Mouse (Mus musculus): Measurements from ENCODE around the gene Plpp3. TPM values are rescaled to one million over a fixed set of nuclear protein-coding genes. Genes with fewer than 3 reads are reported as not detected.
"Not testable (repeated sequence)": the region's sequence is repeated elsewhere in the genome, so short reads cannot be mapped to it uniquely, and the experiment has no call there.

Plpp3 gene
- polyA plus RNA-seq, 1 experiment from 2014 or later = 36.9 TPM

DNA sequence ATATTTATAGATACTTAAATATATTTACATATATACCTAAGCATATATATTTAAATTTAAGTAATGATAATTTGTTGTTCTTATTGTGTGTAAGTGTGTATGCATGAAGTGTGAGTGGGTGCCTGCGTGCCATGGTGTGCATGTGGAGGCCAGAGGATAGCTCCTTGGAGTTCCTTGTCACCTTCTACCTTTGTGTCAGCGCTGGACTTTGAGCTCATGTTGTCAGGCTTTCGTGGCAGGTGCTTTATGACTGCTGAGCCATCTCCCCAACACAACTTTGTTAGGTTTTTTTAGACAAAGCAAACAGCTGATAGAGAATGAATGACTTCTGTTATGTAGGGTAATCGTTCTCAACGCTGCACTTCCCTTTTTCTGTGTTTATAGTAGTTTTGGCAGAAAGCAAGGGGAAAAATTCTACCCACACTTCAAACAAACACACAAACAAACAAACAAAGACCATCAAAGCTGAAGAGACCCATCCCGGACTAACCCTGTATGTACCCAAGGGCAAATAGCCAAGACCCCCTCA, 111.1 kb downstream of the Plpp3 start:
- ATAC-seq (replicated peaks; ENCODE audit: low FRiP score, low TSS enrichment, low read depth) = 0 out of 2 replicates have a peak, but pooled peaks have one; percentile 36
- H3K4me1 ChIP-seq (replicated peaks; ENCODE audit: control insufficient read depth, insufficient read depth, low read length) = no peaks in the 10 kb centered on the region
- H3K9ac ChIP-seq (ENCODE audit: low read length) = no peak overlapping the region

DNA sequence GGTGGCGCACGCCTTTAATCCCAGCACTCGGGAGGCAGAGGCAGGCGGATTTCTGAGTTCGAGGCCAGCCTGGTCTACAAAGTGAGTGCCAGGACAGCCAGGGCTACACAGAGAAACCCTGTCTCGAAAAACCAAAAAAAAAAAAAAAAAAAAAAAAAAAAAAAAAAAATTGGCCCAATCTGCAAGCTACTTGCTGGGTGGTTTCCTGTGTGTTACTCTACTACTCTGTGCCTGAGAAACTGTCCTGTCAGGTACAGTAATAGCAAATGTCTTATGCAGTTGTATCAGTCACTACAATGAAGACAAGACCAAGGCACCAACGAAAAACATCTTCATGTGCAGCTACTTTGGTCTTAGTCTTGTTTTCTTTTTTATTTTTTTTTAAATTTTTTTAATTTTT, 112.3 kb downstream of the Plpp3 start:
- not testable (repeated sequence) for ATAC-seq (replicated peaks; ENCODE audit: low FRiP score, low TSS enrichment, low read depth); H3K36me3 ChIP-seq (ENCODE audit: control insufficient read depth, insufficient read depth, low read length); H3K4me2 ChIP-seq (ENCODE audit: low read length); H3K9me3 ChIP-seq (ENCODE audit: control insufficient read depth, low read length); H3K27me3 ChIP-seq (replicated peaks; ENCODE audit: control insufficient read depth, insufficient read depth, low read length); H3K27ac ChIP-seq (ENCODE audit: low read depth); H3K4me3 ChIP-seq (ENCODE audit: low read depth, low read length); H3K9ac ChIP-seq (ENCODE audit: low read length); H3K4me1 ChIP-seq (replicated peaks; ENCODE audit: control insufficient read depth, insufficient read depth, low read length); DNase-seq (ENCODE audit: low spot score)
- WGBS = 82% methylated on average over 6 of the region's 7 CpGs

More for the DNA sequence above, 111.1 kb downstream of the Plpp3 start:
- H3K9me3 ChIP-seq (ENCODE audit: control insufficient read depth, low read length) = no peaks in the 10 kb centered on the region
- no peaks in the 10 kb centered on the region for H3K36me3 ChIP-seq (ENCODE audit: control insufficient read depth, insufficient read depth, low read length)
- WGBS = 68% methylated on average over 6 of the region's 6 CpGs
- no peak overlapping the region for H3K4me2 ChIP-seq (ENCODE audit: low read length)
- no peak for DNase-seq (ENCODE audit: low spot score)
- no peak overlapping the region for H3K27ac ChIP-seq (ENCODE audit: low read depth)
- no peak overlapping the region for H3K4me3 ChIP-seq (ENCODE audit: low read depth, low read length)
- no peaks in the 10 kb centered on the region for H3K27me3 ChIP-seq (replicated peaks; ENCODE audit: control insufficient read depth, insufficient read depth, low read length)

DNA sequence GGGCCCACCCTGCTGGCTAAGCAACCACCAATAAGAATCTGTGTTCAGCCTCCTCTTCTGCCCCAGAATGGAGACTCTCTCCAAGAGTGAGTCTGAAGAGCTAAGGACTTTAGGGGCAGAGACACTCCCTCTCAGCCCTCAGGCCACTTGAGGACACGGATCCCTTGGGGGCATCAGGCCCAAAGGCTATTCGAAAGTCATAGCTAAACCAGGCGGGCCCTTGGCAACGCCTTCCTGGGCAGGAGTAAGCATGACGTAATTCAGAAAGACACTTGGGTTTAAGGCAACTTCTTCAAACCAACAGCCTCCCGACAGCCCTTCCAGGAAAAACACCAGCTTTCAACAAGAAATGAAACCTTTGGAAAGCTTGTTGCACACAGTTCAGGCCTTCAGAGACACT, 114.0 kb downstream of the Plpp3 start:
- no peak overlapping the region for H3K4me2 ChIP-seq (ENCODE audit: low read length)
- no peak overlapping the region for H3K27ac ChIP-seq (ENCODE audit: low read depth)
- DNase-seq (ENCODE audit: low spot score) = no peak
- H3K4me3 ChIP-seq (ENCODE audit: low read depth, low read length) = no peak overlapping the region
- no peak for ATAC-seq (replicated peaks; ENCODE audit: low FRiP score, low TSS enrichment, low read depth)
- H3K27me3 ChIP-seq (replicated peaks; ENCODE audit: control insufficient read depth, insufficient read depth, low read length) = no peaks in the 10 kb centered on the region
- H3K9me3 ChIP-seq (ENCODE audit: control insufficient read depth, low read length) = no peaks in the 10 kb centered on the region
- WGBS = 84% methylated on average over 6 of the region's 6 CpGs
- no peak overlapping the region for H3K9ac ChIP-seq (ENCODE audit: low read length)
- H3K36me3 ChIP-seq (ENCODE audit: control insufficient read depth, insufficient read depth, low read length) = no peaks in the 10 kb centered on the region
- H3K4me1 ChIP-seq (replicated peaks; ENCODE audit: control insufficient read depth, insufficient read depth, low read length) = no peaks in the 10 kb centered on the region

DNA sequence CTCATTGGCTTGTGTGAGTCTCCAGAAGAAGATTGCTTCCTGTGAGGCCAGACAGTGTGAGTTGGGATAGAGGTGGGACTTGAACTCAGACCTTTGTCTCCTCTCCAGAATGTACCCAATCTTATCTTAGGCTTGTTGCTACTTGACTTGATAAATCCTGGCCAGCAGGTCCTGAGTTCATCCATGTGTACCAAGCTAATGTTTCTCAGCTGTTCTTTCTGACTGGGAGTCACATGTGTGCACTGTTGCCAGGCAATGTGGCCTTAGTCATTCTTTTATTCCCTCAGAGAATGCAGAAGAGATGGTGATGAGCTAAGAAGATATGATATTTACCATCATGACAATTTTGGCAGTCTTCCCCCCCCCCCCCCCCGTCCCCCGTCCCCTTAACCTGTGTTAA, 115.9 kb downstream of the Plpp3 start:
- no peaks in the 10 kb centered on the region for H3K9me3 ChIP-seq (ENCODE audit: control insufficient read depth, low read length)
- no peak for ATAC-seq (replicated peaks; ENCODE audit: low FRiP score, low TSS enrichment, low read depth)
- no peaks in the 10 kb centered on the region; the same call in 1 of the 2 replicates for H3K4me1 ChIP-seq (replicated peaks; ENCODE audit: control insufficient read depth, insufficient read depth, low read length)
- H3K27me3 ChIP-seq (replicated peaks; ENCODE audit: control insufficient read depth, insufficient read depth, low read length) = no peaks in the 10 kb centered on the region
- no peak overlapping the region for H3K4me3 ChIP-seq (ENCODE audit: low read depth, low read length)
- H3K27ac ChIP-seq (ENCODE audit: low read depth) = no peak overlapping the region
- no peak for DNase-seq (ENCODE audit: low spot score)
- no peak overlapping the region for H3K9ac ChIP-seq (ENCODE audit: low read length)
- H3K36me3 ChIP-seq (ENCODE audit: control insufficient read depth, insufficient read depth, low read length) = no peaks in the 10 kb centered on the region
- H3K4me2 ChIP-seq (ENCODE audit: low read length) = no peak overlapping the region
- 54% methylated on average over 2 of the region's 2 CpGs for WGBS

DNA sequence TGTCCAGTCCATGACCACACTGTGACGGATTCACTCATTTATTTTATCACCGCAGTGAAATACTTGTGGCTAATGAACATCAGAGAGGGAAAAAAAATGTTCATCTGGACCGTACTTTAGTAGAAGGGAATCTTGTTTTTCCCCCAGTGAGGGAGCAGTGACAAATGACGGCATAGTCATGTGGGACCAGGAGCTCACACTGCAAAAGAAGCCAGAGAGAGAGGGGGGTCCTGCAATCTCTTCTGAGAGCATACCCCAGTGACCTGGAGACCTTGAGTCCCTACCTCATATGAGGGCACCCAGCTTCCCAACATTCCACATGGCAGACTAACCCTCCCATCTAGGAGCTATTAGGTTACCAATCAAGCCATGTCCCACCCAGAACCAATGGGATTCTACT, 116.3 kb downstream of the Plpp3 start:
- Histone ChIP-seq H3K4me1 (replicated peaks; ENCODE audit: control insufficient read depth, insufficient read depth, low read length) (no peaks in the 10 kb centered on the region; the same call in 1 of the 2 replicates), H3K9me3 (ENCODE audit: control insufficient read depth, low read length) (no peaks in the 10 kb centered on the region), H3K4me2 (ENCODE audit: low read length) (no peak overlapping the region), H3K27me3 (replicated peaks; ENCODE audit: control insufficient read depth, insufficient read depth, low read length) (no peaks in the 10 kb centered on the region), H3K36me3 (ENCODE audit: control insufficient read depth, insufficient read depth, low read length) (no peaks in the 10 kb centered on the region), H3K4me3 (ENCODE audit: low read depth, low read length) (no peak overlapping the region), H3K9ac (ENCODE audit: low read length) (no peak overlapping the region), H3K27ac (ENCODE audit: low read depth) (no peak overlapping the region)
- 85% methylated on average over 4 of the region's 4 CpGs for WGBS
- ATAC-seq (replicated peaks; ENCODE audit: low FRiP score, low TSS enrichment, low read depth) (no peak), DNase-seq (ENCODE audit: low spot score) (no peak)

DNA sequence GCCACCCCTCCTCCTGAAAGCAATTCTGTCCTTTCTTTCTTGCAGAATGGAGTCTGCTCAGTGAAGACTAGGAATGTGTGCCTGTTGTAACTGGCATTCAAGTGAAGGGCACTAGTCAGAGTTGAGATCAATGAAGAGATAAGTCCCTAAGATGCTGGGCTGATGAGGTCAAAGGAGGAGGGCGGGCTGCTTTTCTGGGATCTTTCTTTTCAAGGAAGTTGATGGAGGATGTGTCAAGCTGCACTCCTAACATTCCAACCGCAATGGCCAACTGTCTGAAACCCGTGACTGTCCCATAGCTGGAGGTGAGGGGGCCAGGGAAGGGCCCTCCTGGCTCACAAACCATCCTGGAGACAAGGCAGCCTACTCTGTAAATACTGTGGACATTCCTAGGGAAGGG, 118.5 kb downstream of the Plpp3 start:
- 32% methylated on average over 3 of the region's 3 CpGs for WGBS
- no peak for DNase-seq (ENCODE audit: low spot score)
- no peak for ATAC-seq (replicated peaks; ENCODE audit: low FRiP score, low TSS enrichment, low read depth)

DNA sequence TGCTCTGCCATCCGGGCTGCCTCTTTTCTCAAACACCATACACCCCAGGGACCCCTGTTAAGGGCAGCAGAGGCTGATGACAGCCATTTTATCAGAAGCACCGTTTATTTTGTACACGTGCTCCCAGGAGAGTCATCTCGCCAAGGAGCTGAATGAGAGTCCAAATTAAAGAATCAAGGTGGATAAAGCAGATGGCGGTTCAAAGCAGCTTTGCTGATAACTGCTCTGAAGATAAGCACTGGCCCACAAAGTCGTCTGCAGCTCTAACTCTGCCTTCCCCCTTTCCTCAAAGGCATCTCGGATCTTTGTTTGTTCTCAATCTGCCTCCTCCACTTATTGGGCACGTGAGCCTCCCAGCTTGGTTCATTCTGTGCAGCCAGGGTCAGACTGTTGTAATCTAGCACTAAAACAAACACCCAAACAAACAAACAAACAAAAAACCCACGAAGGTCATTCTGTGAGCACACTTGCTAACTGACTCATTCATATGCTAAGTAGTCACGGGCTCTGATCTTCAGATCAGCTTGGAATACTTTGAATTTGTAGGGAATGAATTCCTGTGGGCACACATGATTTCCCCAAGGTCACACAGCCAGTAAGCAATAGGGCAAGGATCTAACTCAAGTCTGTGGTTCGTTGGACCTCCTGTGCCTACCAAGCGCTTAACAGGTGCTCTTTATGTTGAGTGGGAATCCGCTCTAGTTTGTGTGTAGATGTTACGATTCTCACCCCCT, 119.1 kb downstream of the Plpp3 start:
- Histone ChIP-seq H3K4me3 (ENCODE audit: low read depth, low read length) (no peak overlapping the region), H3K4me1 (replicated peaks; ENCODE audit: control insufficient read depth, insufficient read depth, low read length) (no peaks in the 10 kb centered on the region; the same call in 1 of the 2 replicates), H3K27ac (ENCODE audit: low read depth) (no peak overlapping the region), H3K4me2 (ENCODE audit: low read length) (no peak overlapping the region), H3K9ac (ENCODE audit: low read length) (no peak overlapping the region), H3K9me3 (ENCODE audit: control insufficient read depth, low read length) (no peaks in the 10 kb centered on the region), H3K36me3 (ENCODE audit: control insufficient read depth, insufficient read depth, low read length) (no peaks in the 10 kb centered on the region), H3K27me3 (replicated peaks; ENCODE audit: control insufficient read depth, insufficient read depth, low read length) (no peaks in the 10 kb centered on the region)
- 42% methylated on average over 14 of the region's 14 CpGs for WGBS
- ATAC-seq (replicated peaks; ENCODE audit: low FRiP score, low TSS enrichment, low read depth) (no peak), DNase-seq (ENCODE audit: low spot score) (no peak)

More for the DNA sequence above, 118.5 kb downstream of the Plpp3 start:
- no peak overlapping the region for H3K27ac ChIP-seq (ENCODE audit: low read depth)
- no peak overlapping the region for H3K4me2 ChIP-seq (ENCODE audit: low read length)
- no peaks in the 10 kb centered on the region for H3K27me3 ChIP-seq (replicated peaks; ENCODE audit: control insufficient read depth, insufficient read depth, low read length)
- no peak overlapping the region for H3K4me3 ChIP-seq (ENCODE audit: low read depth, low read length)
- no peaks in the 10 kb centered on the region for H3K9me3 ChIP-seq (ENCODE audit: control insufficient read depth, low read length)
- H3K4me1 ChIP-seq (replicated peaks; ENCODE audit: control insufficient read depth, insufficient read depth, low read length) = no peaks in the 10 kb centered on the region; the same call in 1 of the 2 replicates
- no peaks in the 10 kb centered on the region for H3K36me3 ChIP-seq (ENCODE audit: control insufficient read depth, insufficient read depth, low read length)
- H3K9ac ChIP-seq (ENCODE audit: low read length) = no peak overlapping the region

DNA sequence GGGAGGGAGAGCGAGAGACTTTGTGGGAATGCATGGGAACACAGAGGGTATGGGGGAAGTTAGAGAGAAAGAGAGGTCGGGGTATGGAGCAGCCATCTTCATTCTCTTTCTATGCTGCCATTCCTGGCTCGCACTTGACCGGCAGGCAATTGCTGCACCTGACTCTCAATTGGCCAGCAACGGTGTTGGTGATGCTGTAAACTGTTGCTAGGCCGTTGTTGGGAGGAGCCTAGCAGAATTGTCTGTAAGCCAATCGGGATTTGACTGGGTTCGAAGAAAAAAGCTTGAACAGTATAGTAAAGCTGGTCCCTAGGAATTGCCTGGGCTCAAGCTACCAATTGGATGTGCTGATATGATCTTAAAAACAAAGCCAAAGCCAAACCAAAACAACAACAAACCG, 121.0 kb downstream of the Plpp3 start:
- no peak overlapping the region for H3K9ac ChIP-seq (ENCODE audit: low read length)
- DNase-seq (ENCODE audit: low spot score) (no peak), ATAC-seq (replicated peaks; ENCODE audit: low FRiP score, low TSS enrichment, low read depth) (no peak)
- WGBS = 71% methylated on average over 9 of the region's 9 CpGs
- peaks cover 17% of the 10 kb centered on the region for H3K4me1 ChIP-seq (replicated peaks; ENCODE audit: control insufficient read depth, insufficient read depth, low read length)
- no peaks in the 10 kb centered on the region for H3K9me3 ChIP-seq (ENCODE audit: control insufficient read depth, low read length)
- H3K4me3 ChIP-seq (ENCODE audit: low read depth, low read length) = no peak overlapping the region
- H3K27ac ChIP-seq (ENCODE audit: low read depth) = no peak overlapping the region
- no peaks in the 10 kb centered on the region for H3K27me3 ChIP-seq (replicated peaks; ENCODE audit: control insufficient read depth, insufficient read depth, low read length)
- H3K36me3 ChIP-seq (ENCODE audit: control insufficient read depth, insufficient read depth, low read length) = no peaks in the 10 kb centered on the region
- no peak overlapping the region for H3K4me2 ChIP-seq (ENCODE audit: low read length)
